Mouse (Mus musculus) gastrocnemius, adult 18-20 months (tissue): ENCODE measurements around the gene Arl15. TPM values are rescaled to one million over a fixed set of nuclear protein-coding genes. Genes with fewer than 3 reads are reported as not detected.

Experiments used
- DNase-seq: peaks from one replicate; pipeline ENCODE4 v3.0.0; 2021; ENCODE audit warnings: low spot score
- total RNA-seq, 2 experiments: library from RNA; stranded (reverse); gene quantifications; 2 replicates each; pipeline ENCODE4 v1.2.3; 2021

Gene Arl15
- total RNA-seq, 2 experiments from 2014 or later = 3.6 to 4.0 TPM

DNA sequence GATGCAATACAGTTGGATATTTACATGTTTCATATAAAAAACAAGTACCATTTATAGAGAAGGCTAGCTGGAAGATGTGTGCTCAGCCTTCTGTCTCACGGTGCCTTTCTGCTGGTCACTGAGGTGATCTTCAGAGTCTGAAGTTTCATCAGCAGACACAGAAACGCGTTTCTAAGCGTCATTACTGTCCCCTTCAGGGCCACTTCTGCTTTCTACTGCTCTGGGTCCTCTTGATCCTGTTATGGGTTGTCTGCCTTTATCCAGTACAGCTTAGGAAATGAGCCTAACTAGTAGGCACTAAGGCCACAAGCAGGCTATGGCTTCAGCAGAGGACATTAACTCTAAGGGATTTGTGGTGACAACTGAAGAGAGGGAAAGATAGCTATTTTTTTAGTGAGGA is 5.9 kb downstream of the Arl15 start:
- DNase-seq = no peak

GRCm38 (mm10) chr13:113802571-113802970 is 8.3 kb downstream of the Arl15 start:
- no peak for DNase-seq

- no peak for DNase-seq
Observed at GRCm38 (mm10) chr13:113811141-113811540, 16.8 kb downstream of the Arl15 start.

DNA sequence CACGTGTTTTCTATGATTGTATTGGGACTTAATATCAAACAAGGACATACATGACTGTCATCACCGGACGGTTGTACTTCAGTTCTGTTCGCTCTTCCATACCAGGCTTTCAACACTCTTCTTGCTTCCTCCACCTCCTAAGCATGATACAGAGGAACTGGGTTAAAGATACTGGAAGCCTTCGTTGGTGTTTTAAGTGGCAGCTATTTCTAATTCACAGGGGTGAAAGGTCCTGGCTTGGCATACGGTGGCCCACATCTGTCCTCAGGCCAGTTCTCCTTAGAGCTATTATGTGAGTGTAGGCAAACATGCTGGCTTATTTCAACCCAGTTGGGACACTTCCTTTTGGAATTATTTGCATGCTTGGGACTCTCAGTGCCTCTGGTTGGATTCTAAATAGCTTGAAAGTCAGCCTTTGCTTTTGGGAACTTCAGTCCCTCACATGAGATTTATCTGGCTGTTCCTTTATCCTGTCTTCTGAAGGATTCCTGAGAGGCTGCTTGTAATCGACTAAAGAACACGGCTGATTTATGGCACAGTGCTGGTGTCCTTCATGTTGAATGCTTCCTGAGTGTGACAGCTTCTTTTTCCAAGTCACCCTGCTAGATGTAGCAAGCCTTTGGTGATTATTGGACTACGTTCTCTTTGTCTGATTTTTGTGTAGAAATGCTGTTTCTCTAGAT is 17.7 kb downstream of the Arl15 start:
- no peak for DNase-seq

DNA sequence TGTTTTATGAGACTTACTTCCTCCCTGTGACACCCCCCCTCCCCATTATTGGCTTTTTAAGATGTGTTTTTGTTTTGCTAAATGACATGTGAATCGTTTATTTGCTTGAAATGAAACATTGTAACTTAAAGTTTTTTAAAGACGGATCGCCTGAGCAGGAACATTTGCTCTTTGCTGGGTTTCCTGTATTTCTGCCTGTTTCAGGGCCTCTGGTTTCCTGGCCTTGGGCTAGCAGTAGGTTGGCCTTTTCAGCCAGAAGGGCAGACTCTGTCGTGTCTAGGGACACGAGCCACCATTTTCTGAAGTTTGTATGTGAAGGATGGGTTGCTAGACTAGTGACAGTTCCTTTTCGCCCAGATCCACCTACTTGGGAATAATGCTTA is 18.3 kb downstream of the Arl15 start:
- no peak for DNase-seq

DNA sequence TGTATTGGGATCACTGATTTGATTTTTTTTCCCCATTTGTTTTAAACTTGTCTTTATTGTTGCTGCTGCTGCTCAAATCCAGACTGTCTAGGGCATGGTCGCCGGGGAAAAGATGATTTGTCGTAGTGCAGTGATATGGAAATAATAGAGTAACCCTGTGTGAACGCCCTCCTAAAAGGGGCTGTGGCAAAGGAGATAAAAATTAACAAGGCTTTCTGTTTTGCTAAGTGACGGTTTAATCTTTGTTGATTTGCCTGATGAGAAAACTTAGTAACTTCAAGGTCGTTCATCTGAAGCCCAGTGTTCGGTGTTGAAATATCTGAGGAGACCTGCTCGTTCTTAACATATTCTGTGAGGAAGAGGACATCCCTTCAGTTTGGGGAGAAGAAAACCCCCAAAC is 19.8 kb downstream of the Arl15 start:
- DNase-seq = no peak

DNA sequence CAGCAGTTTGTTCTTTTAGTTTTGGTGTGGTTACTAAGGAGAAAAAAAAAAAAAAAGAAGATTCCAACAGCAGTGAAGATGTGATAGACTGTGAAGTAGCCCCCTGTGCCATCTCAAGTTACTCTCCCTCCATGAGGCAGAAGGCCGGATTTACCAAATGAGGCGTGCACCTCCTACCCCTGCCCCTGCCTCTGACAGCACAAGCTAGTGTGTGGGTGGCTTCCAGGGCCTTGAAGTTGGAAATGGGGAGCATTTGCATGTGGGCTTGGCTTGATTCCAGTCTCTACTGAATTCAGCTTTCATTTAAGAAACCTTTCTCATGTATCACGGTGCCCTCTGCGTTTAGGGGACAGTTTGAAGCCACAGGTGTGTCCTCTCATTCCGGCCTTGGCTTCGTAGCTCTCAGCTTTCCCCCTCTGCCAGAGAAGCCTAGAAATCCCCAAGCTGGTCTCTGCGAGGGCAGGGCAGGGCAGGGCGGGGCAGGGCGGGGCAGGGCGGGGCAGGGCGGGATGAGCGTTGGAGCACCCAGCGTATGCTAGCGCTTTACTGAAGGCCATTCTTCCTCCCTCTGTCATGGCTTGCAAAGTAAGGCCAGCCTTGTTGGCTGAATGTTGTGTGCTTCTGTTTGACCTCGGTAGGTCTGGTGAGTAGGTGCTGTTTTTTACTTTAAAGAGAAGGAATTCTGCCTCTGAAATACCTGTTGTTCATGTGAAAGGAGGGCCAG is 21.6 kb downstream of the Arl15 start:
- DNase-seq = no peak

DNA sequence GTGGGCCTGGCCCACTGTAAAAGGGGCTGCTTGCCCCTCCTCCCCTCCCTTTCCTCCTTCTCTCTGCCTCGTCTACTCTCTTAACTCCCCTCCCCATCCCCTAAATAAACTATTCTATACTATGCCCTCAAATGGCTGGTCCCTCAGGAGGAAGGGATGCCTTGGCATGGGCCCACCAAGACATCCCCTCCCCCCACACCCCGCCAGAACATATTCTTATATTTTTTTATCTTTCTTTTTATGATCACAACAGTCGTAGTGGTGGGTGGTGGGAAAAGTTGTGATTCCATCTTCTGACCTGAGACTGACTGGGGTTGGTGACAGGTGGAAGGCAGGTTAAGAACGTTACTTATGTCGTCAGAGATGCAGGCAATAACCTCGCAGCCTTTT is 22.1 kb downstream of the Arl15 start:
- DNase-seq = no peak

- no peak for DNase-seq
Observed at GRCm38 (mm10) chr13:113819006-113819405, 24.7 kb downstream of the Arl15 start.

- no peak for DNase-seq
Observed at GRCm38 (mm10) chr13:113820176-113820575, 25.9 kb downstream of the Arl15 start.

DNA sequence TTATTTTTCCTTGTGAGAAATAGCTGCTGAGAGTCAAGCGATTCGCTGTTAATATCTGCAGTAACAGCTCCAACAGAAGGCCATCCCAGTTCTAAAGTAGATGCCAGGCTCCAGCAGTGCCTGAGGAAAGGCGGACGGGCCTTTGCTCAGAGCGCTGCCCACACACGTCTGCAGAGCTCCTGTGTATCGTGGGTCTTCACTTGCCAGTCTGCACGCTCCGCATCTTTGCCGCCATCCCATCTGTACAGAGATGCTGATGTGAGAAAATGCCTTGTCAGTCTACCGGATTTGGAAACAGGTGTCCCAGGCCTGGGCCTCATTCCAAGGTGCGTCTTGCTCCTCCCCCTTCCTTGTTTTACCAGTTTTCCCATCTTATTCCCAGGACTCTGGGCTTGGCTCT is 27.6 kb downstream of the Arl15 start:
- no peak for DNase-seq

- DNase-seq = no peak
Observed at GRCm38 (mm10) chr13:113824027-113824426, 29.7 kb downstream of the Arl15 start.

DNA sequence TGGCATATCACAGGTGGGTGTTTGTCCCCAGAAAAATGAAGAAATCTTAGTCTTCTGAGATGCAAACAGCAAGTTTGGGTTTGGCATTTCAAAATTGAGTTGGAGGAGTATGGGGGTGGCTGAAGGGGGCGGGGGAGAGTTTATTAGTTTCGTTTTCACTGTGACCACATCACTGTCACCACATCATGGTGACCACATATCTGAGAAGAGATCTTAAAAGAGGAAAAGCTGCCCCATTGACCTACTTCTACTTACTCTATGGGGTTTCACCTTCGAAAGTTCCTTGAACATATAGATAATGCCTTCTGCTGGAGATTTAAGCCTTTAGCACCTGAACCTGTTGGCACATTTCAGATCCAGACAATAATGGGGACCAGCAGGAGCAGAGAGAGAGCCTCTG is 34.3 kb downstream of the Arl15 start:
- no peak for DNase-seq

GRCm38 (mm10) chr13:113829079-113829478 is 34.8 kb downstream of the Arl15 start:
- no peak for DNase-seq

- DNase-seq = no peak
Observed at GRCm38 (mm10) chr13:113830805-113831204, 36.5 kb downstream of the Arl15 start.

DNA sequence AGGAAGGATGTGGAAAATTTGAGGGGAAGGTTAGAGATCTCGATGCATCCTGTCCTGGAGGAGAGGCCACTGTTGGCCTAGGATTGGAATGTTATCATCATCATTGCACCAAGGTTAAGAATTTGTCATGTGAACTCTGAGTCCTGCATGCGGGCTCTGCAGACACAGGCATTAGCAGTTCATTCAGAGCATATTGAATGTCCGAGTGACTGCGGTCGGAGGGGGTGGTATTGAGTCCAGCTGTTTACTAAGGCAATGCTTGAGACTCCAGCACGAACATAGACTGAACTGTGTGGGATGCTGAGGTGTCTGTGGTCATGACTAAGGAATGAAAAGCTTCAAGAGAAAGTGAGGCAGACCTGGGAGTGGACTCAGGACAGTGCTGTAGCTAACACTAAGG is 38.6 kb downstream of the Arl15 start:
- DNase-seq = no peak

DNA sequence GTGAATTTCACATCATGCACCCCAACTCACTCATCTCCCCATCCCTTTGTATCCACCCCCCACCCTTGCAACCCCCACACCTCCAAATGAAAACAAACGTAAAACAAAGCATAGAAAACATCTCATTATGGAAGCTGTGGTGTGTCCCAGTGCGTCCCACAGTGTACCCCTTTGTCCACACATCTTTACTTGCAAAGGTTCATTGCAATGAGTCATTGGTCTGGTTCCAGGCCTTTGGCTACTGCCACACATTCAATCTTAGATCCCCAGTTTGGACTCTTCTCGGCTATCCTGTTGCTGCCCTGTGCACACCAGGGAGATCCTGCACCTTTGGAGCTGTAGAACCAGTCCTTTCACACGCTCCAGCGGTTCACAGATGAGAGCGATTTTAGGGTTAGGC is 41.6 kb downstream of the Arl15 start:
- no peak for DNase-seq

GRCm38 (mm10) chr13:113838601-113839576 is 44.6 kb downstream of the Arl15 start:
- no peak for DNase-seq

DNA sequence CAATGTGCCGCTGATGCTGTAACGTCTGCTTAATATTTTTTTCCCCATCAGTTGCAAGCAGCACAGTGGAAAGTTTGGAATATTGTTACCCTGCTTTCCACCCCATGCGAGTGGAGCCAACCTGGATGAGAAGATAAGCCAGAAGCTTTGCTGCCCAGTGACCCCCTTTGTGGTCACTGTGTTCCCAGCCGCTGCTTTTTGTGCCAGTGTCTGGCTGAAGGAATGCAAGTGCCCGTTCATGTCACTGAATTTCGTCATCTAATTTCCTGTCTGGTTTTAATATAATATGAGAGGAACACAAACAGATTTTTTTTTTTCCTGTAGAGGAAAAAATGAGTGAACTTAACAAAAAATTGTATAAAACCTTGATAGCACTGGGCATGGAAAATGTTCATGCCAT is 46.1 kb downstream of the Arl15 start:
- no peak for DNase-seq

DNA sequence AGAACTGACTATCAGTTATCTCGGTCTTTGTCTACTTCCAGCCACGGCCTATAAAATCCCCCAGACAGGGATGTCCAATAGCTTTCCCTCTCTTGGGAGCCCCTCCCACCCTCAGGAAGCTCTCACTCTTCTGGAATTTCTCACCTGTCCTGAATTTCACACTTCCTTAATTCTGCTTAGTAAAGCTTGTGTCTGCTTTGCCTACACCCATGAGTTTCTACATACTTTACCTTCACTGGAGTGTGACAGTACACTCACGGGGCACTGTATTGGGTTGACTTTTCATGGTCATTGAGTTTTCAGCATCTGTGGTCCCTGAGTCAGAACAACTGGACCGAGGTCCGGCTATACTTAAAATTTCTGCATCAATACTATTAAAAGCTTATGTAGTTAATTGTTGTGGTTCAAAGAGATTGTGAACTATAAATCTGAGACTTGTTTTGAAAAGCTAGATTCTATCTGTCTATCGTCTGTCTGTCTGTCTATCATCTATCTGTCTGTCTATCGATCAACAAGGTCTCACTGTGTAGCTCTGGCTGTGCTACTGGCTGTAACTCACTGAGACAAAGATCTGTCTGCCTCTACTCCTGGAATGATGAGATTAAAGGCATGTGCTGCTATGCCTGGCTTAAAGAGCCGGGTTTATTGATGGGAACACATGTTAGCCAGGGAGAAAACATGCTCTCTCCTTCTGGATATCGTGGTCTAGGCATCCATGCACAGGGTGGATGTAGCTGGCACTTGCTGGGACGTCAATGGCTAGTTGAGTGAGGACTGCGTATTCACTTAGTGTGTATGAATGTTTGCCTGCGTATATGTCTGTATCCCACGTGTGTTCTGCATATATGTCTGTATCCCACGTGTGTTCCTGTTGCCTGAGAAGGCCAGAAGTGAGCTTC is 48.4 kb downstream of the Arl15 start:
- DNase-seq = no peak

GRCm38 (mm10) chr13:113843310-113843649 is 49.0 kb downstream of the Arl15 start:
- DNase-seq = no peak
